Mouse (Mus musculus) bone marrow, adult 2 months (tissue): ENCODE measurements around the gene Dclk1. TPM values are rescaled to one million over a fixed set of nuclear protein-coding genes. Genes with fewer than 3 reads are reported as not detected.

Experiments used
- H3K27ac ChIP-seq: fragments of 200-500 bp; 2 replicates; pipeline ENCODE4 v1.5.1; 2012; ENCODE audit warnings: low read depth, mild to moderate bottlenecking, control low read depth, inconsistent platforms, low read length; ENCODE audit not compliant: control insufficient read depth, poor library complexity, insufficient read depth
- H3K4me1 ChIP-seq: fragments of 200-500 bp; 2 replicates; pipeline ENCODE4 v1.6.1; 2011; ENCODE audit warnings: low read length; ENCODE audit not compliant: control insufficient read depth, insufficient read depth
- H3K4me3 ChIP-seq: fragments of 200-500 bp; replicated peaks from 2 replicates; pipeline ENCODE3; 2011; ENCODE audit warnings: mild to moderate bottlenecking, low read depth, low read length, control low read depth; ENCODE audit not compliant: control insufficient read depth
- CTCF ChIP-seq: fragments of 200-500 bp; IDR thresholded peaks from 2 replicates; pipeline ENCODE4 v1.5.1; 2011; ENCODE audit warnings: low read length, control low read depth; ENCODE audit not compliant: control insufficient read depth, insufficient read depth
- POLR2A ChIP-seq: fragments of 200-500 bp; IDR thresholded peaks from 2 replicates; pipeline ENCODE4 v1.6.1; 2011; ENCODE audit warnings: low read depth, mild to moderate bottlenecking, control low read depth, low read length, borderline replicate concordance; ENCODE audit not compliant: control insufficient read depth
- WGBS: fragments of 180-500 bp; shearing (Covaris S2); methylation state at CpG from one replicate; pipeline ENCODE4 v1.1.7; 2018; 5-methylcytosine and 5-hydroxymethylcytosine counted together
- polyA plus RNA-seq: library from polyadenylated mRNA; stranded (reverse); fragments of >200 nt; gene quantifications from 2 replicates; pipeline ENCODE4 v1.2.4, GENCODE M21; 2011; ENCODE audit warnings: low replicate concordance; ENCODE audit not compliant: missing spikeins, insufficient read depth, insufficient read length

The Dclk1 gene
- polyA plus RNA-seq, 1 experiment: 4.4 TPM

GRCm38 (mm10) chr3:55324029-55324428 lies 81.9 kb downstream of the Dclk1 start:
- H3K4me3 ChIP-seq: no peak overlapping the region
- WGBS: 50% methylated on average over 1 of the region's 1 CpGs
- TF ChIP-seq POLR2A (no peak), CTCF (no peak)
- no peak overlapping the region for H3K27ac ChIP-seq
- no peaks in the 10 kb centered on the region for H3K4me1 ChIP-seq

- Histone ChIP-seq H3K4me3 (no peak overlapping the region), H3K27ac (no peak overlapping the region), H3K4me1 (no peaks in the 10 kb centered on the region)
- 70% methylated on average over 4 of the region's 4 CpGs for WGBS
- TF ChIP-seq CTCF (no peak), POLR2A (no peak)
These were observed 88.3 kb downstream of the Dclk1 start for GRCm38 (mm10) chr3:55330496-55330895.

GRCm38 (mm10) chr3:55331694-55332093 lies 89.5 kb downstream of the Dclk1 start:
- Histone ChIP-seq H3K4me3 (no peak overlapping the region), H3K4me1 (no peaks in the 10 kb centered on the region), H3K27ac (no peak overlapping the region)
- no peak for TF ChIP-seq CTCF
- TF ChIP-seq POLR2A: no peak

- Histone ChIP-seq H3K4me3 (no peak overlapping the region), H3K27ac (no peak overlapping the region), H3K4me1 (no peaks in the 10 kb centered on the region)
- TF ChIP-seq POLR2A (no peak), CTCF (no peak)
- 65% methylated on average over 3 of the region's 3 CpGs for WGBS
These were observed 91.3 kb downstream of the Dclk1 start for GRCm38 (mm10) chr3:55333511-55333910.

- TF ChIP-seq POLR2A (no peak), CTCF (no peak)
- H3K4me1 ChIP-seq: no peaks in the 10 kb centered on the region
- no peak overlapping the region for H3K27ac ChIP-seq
- WGBS: 67% methylated on average over 11 of the region's 11 CpGs
- no peak overlapping the region for H3K4me3 ChIP-seq
These were observed 94.7 kb downstream of the Dclk1 start for GRCm38 (mm10) chr3:55336895-55337294.

GRCm38 (mm10) chr3:55337671-55338070 lies 95.5 kb downstream of the Dclk1 start:
- TF ChIP-seq CTCF: no peak
- Histone ChIP-seq H3K4me3 (no peak overlapping the region), H3K4me1 (no peaks in the 10 kb centered on the region), H3K27ac (no peak overlapping the region)
- WGBS: 77% methylated on average over 7 of the region's 7 CpGs

GRCm38 (mm10) chr3:55342445-55342844 lies 100.3 kb downstream of the Dclk1 start:
- Histone ChIP-seq H3K4me3 (no peak overlapping the region), H3K4me1 (no peaks in the 10 kb centered on the region), H3K27ac (no peak overlapping the region)
- 74% methylated on average over 4 of the region's 4 CpGs for WGBS
- no peak for TF ChIP-seq POLR2A
- no peak for TF ChIP-seq CTCF

- Histone ChIP-seq H3K4me3 (no peak overlapping the region), H3K27ac (no peak overlapping the region), H3K4me1 (no peaks in the 10 kb centered on the region)
- TF ChIP-seq CTCF (no peak), POLR2A (no peak)
- 55% methylated on average over 16 of the region's 16 CpGs for WGBS
These were observed 105.3 kb downstream of the Dclk1 start for GRCm38 (mm10) chr3:55347371-55348025.

GRCm38 (mm10) chr3:55348026-55348390 lies 105.8 kb downstream of the Dclk1 start:
- no peaks in the 10 kb centered on the region for H3K4me1 ChIP-seq
- H3K27ac ChIP-seq: no peak overlapping the region
- H3K4me3 ChIP-seq: no peak overlapping the region
- TF ChIP-seq POLR2A: no peak
- TF ChIP-seq CTCF: no peak
- 84% methylated on average over 5 of the region's 5 CpGs for WGBS

- Histone ChIP-seq H3K4me3 (no peak overlapping the region), H3K27ac (no peak overlapping the region), H3K4me1 (no peaks in the 10 kb centered on the region)
- TF ChIP-seq POLR2A: no peak
- TF ChIP-seq CTCF: no peak
- WGBS: 77% methylated on average over 2 of the region's 2 CpGs
These were observed 108.0 kb downstream of the Dclk1 start for GRCm38 (mm10) chr3:55350194-55350593.
